Mouse (Mus musculus): ENCODE measurements at regions not wholly inside any gene's neighbourhood (a gene's known extent, or its start where the extent isn't known, plus 50 kb on each side); places are given as distances from the start of the nearest gene placed in this dataset.
"Not testable (repeated sequence)": the region's sequence is repeated elsewhere in the genome, so short reads cannot be mapped to it uniquely, and the experiment has no call there.

- no peak for DNase-seq (ENCODE audit: low spot score in 2 of 2)
- intact Hi-C loops (cut with DNase I) = no loop called here
Observed at GRCm38 (mm10) chr16:31551416-31552151, 111.7 kb upstream of the Dlg1 start.

GRCm38 (mm10) chr16:31553361-31554146 is 109.7 kb upstream of the Dlg1 start:
- intact Hi-C loops (cut with DNase I) = no loop called here
- no peak for DNase-seq (ENCODE audit: low spot score in 2 of 2)

- DNase-seq (ENCODE audit: low spot score in 2 of 2) = no peak
- intact Hi-C loops (cut with DNase I) = no loop called here
Observed at GRCm38 (mm10) chr16:31560426-31560825, 102.8 kb upstream of the Dlg1 start.

- DNase-seq (ENCODE audit: low spot score in 2 of 2) = no peak
- intact Hi-C loops (cut with DNase I) = no loop called here
Observed at GRCm38 (mm10) chr16:31564926-31565325, 98.3 kb upstream of the Dlg1 start.

GRCm38 (mm10) chr16:31568316-31568715 is 94.9 kb upstream of the Dlg1 start:
- DNase-seq (ENCODE audit: low spot score in 2 of 2) = peak in 1 of 2 experiments; percentile 32
- intact Hi-C loops (cut with DNase I) = no loop called here

GRCm38 (mm10) chr16:31569871-31570270 is 93.4 kb upstream of the Dlg1 start:
- DNase-seq (ENCODE audit: low spot score in 2 of 2) = no peak
- intact Hi-C loops (cut with DNase I) = no loop called here

- intact Hi-C loops (cut with DNase I) = no loop called here
- peak in 1 of 2 experiments; percentile 63 for DNase-seq (ENCODE audit: low spot score in 2 of 2)
Observed at GRCm38 (mm10) chr16:31570311-31571139, 92.7 kb upstream of the Dlg1 start.

- DNase-seq (ENCODE audit: low spot score in 2 of 2) = not testable (repeated sequence)
Observed at GRCm38 (mm10) chr16:31573833-31574232, 89.4 kb upstream of the Dlg1 start.

GRCm38 (mm10) chr16:31575646-31576045 is 87.6 kb upstream of the Dlg1 start:
- intact Hi-C loops (cut with DNase I); DNase-seq (ENCODE audit: low spot score in 2 of 2): not testable (repeated sequence)

More at GRCm38 (mm10) chr16:31573833-31574232, 89.4 kb upstream of the Dlg1 start:
- intact Hi-C loops (cut with DNase I) = not testable (repeated sequence)

GRCm38 (mm10) chr16:31576422-31576821 is 86.8 kb upstream of the Dlg1 start:
- intact Hi-C loops (cut with DNase I) = no loop called here
- no peak for DNase-seq (ENCODE audit: low spot score in 2 of 2)

GRCm38 (mm10) chr16:31577347-31577746 is 85.9 kb upstream of the Dlg1 start:
- intact Hi-C loops (cut with DNase I) = no loop called here
- no peak for DNase-seq (ENCODE audit: low spot score in 2 of 2)

GRCm38 (mm10) chr16:31579318-31579717 is 83.9 kb upstream of the Dlg1 start:
- intact Hi-C loops (cut with DNase I) = no loop called here
- DNase-seq (ENCODE audit: low spot score in 2 of 2) = no peak

- intact Hi-C loops (cut with DNase I) = no loop called here
- DNase-seq (ENCODE audit: low spot score in 2 of 2) = peak in 1 of 2 experiments; percentile 35
Observed at GRCm38 (mm10) chr16:31580779-31581178, 82.5 kb upstream of the Dlg1 start.

- intact Hi-C loops (cut with DNase I) = no loop called here
- no peak for DNase-seq (ENCODE audit: low spot score in 2 of 2)
Observed at GRCm38 (mm10) chr16:31582885-31583284, 80.4 kb upstream of the Dlg1 start.

GRCm38 (mm10) chr16:31583627-31584026 is 79.6 kb upstream of the Dlg1 start:
- DNase-seq (ENCODE audit: low spot score in 2 of 2) = no peak

GRCm38 (mm10) chr16:31584216-31584823 is 78.9 kb upstream of the Dlg1 start:
- DNase-seq (ENCODE audit: low spot score in 2 of 2) = no peak
- intact Hi-C loops (cut with DNase I) = no loop called here

More at GRCm38 (mm10) chr16:31583627-31584026, 79.6 kb upstream of the Dlg1 start:
- intact Hi-C loops (cut with DNase I) = no loop called here

GRCm38 (mm10) chr16:31587036-31587435 is 76.2 kb upstream of the Dlg1 start:
- DNase-seq (ENCODE audit: low spot score in 2 of 2) = no peak
- intact Hi-C loops (cut with DNase I) = no loop called here

- DNase-seq (ENCODE audit: low spot score in 2 of 2) = peak in 1 of 2 experiments; percentile 13
- intact Hi-C loops (cut with DNase I) = no loop called here
Observed at GRCm38 (mm10) chr16:31589576-31589975, 73.7 kb upstream of the Dlg1 start.

GRCm38 (mm10) chr16:31591565-31591964 is 71.7 kb upstream of the Dlg1 start:
- DNase-seq (ENCODE audit: low spot score in 2 of 2) = no peak
- intact Hi-C loops (cut with DNase I) = loop anchor here (10.0 kb wide), 1 partner anchor 313 kb away; no protein-coding TSS in a partner anchor

Data from left cerebral cortex, postnatal 25 days (tissue).